Mouse (Mus musculus) liver, adult (tissue): ENCODE data around the gene Stard13.

ENCODE experiments used
- GATA4 ChIP-seq: IDR thresholded peaks from 2 replicates; pipeline ENCODE4 v1.6.1; 2014; ENCODE audit warnings: mild to moderate bottlenecking, low read length; ENCODE audit not compliant: insufficient replicate concordance

The Stard13 gene

DNA sequence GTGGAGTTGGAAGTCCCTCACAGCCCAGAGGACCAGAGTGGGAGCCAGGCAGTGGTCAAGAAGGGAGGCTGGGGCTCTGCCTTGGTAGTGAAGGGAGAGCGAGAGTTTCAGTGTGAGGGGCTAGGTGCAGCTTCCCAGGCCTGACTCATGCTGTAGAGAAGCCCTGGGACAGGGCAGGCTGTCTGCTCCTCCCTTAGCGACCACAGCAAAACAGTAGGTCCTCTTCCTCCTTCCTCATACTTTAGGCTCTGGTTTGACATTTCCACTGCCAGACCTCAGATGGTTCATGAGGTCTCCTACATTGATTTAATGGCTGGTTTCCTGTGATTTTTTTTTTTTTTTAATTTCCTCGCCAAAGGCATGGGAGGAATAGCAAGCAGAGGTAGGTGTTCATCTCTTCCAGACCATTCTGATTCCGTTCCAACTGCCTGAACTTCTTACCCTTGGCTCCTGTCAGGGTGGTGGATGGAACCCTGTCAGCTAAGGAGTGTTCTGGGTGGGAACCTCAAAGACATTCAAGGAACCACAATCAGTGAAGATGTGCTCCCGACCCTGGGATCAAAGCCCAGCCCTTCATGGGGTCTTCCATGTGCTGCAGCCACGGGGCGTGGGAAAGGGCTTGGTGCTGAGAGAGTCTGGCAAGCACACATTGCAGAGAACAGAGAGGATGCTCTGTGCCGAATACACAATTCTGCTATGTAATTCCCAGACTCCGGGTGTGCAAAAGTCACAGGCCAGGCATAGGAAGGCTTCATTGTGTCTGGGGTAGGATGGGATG lies 147.0 kb downstream of the Stard13 start:
- TF ChIP-seq GATA4: no peak

DNA sequence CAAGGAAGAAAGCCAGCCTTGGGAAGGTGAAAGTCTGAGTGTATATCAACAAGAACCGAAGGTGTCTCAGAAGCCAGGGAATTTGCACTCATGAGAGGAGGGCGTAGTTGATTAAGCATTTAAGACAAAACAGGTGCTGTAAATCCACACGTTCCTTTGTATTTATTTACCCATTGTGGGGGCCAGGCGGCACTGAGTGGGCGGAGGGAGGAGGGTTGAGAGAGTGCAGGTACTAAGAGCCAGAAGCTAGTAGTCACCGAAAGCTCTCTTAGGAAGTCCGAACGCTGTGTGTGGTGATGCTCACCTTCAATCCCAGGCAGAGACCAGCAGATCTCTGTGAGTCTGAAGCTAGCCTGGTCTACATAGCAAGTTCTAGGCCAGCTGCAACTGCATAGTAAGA lies 147.9 kb downstream of the Stard13 start:
- TF ChIP-seq GATA4: no peak

DNA sequence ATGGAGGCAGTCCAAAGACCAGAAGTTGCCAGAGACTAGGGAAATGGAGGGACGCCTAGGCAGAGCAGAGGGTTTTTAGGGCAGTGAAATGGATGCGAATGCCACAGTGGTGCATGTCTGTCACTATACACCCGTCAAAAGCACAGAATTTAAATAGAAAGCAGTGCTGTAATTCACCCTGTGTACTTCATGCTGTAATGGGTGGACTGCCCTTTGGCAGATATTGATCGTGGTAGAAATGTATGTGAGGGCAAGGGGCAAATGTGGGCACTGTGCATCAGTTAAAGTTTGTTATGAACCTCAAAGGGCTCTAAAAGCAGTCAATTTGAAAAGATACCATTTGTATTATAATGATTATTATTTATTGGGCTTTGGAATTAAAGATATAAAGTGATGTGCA lies 153.4 kb downstream of the Stard13 start:
- no peak for TF ChIP-seq GATA4

DNA sequence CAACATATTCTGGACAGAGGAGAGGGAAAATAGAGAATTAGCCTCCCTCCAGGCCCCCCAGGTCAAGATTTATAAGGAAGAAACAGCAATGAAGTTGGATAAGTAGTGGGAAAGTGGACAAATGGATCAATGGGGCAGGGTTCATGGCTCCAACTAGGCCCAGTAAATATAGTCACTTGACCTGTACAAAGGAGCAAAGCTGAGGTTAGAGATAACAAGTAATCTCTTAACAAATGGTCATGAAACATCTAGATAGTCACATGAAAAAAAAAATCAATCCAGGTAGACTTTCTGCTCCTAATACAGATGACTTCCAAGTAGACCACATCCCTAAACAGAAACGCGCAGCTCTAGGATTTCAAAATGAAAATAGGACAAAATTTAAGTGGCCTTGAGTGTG lies 155.7 kb downstream of the Stard13 start:
- TF ChIP-seq GATA4: peak; percentile 92

DNA sequence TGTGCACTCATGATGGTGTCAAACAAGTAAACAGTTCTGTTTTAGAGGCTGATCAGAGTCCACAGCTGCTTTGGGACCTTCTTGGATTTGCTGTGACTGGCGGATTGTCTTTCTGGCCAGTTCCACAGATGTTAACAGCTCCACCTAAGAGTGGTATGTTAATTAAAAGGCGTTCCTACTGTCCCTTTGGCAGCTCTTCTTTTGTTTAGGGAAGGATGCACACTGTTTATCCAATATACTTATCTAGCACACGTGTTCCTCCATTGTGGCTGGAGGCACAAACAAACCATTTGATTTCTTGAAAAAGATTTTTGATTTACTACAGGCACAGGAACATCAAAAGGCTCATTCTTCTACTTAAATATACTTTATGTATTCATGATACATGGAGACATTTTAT lies 156.7 kb downstream of the Stard13 start:
- no peak for TF ChIP-seq GATA4

DNA sequence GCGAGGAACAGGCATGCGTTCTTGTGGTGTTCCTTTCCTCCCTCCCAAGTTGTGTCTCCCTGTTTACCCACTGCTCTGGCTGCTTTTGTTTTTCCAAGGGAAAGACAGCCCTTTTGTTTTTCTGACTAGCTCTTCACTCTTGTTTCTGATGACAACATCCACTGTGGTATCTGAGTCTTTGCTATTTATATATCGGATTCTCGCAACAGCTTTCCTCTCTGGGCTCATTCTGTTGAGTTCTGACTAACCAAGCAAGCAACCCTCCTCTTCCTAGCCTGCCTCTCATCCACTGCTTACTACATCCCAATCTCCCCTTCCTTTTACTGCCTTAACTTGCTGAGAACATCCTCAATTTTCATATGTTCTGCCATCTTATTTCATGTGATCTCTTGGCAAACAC lies 159.4 kb downstream of the Stard13 start:
- no peak for TF ChIP-seq GATA4

DNA sequence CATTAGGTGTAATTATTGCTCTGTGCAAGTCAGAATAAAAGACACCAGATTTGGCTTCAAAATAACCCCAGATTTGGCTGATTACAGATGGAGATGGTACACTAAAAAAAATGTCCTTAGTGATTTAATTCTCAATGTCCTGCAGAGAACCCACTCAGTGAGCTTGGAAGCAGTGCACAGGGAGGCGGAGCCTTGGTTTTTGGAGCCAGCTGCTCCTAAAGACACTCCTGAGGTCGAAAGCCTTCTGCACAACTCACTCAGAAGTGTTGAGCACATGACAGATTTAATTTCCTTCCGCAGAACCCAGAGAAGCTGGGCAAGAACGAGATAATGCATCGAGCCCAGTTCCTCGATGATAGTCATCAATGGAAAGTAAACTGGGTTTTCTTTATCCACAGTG lies 162.2 kb downstream of the Stard13 start:
- no peak for TF ChIP-seq GATA4

DNA sequence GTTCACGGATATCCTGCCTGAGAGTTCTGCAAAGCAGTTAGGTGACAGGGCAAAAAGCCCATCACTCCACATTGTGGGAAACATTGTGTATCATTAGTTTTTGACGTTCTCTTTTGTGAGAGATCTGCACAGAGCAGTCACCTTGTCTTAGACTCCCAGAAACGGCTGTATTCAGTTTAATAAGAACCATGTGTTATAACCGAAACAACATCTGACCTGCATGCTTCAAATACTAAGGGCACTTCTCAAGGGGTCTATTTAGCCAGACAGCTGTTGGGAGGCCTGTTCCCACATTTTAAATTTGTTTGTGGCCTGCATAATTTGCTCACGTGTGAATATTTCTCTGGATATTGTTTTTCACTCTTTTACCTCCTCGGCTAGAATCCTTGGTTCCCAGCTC lies 162.7 kb downstream of the Stard13 start:
- no peak for TF ChIP-seq GATA4

DNA sequence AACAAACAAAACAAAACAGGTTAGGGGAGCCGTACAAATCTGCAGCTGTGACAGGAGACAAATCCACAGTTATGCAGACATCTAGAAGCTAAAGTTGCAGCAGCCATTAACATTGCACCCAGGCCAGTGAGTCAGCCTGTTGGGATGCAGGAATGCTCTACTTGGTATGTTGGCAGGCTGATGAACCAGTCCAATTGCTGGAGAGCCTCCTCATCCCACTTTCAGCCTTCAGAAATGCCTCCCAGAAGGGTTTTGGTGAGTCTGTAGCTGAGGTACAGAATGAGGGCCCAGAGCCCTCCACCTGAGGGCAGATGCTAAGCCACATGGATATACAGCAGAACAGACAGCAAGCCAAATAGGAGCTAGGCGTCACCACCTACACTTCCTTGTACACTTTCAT lies 164.1 kb downstream of the Stard13 start:
- no peak for TF ChIP-seq GATA4

DNA sequence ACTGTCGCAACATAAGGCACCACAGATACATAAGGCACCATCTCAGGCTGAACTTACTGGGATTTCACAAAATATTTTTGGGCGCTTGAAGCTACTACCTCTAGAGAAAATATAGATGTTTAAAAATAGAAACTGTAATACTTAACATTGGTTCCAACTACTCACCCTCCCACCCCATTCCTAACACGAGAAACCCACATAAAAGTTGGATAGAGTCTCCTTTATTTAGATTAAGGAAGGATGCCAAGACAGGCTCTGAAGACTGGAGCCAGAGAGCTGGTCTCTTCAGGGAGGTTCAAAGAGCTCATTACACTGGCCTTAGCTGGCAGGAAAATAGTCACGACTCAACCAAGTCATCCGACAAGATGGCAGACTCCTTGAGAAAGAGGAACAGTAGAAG lies 167.6 kb downstream of the Stard13 start:
- TF ChIP-seq GATA4: no peak

DNA sequence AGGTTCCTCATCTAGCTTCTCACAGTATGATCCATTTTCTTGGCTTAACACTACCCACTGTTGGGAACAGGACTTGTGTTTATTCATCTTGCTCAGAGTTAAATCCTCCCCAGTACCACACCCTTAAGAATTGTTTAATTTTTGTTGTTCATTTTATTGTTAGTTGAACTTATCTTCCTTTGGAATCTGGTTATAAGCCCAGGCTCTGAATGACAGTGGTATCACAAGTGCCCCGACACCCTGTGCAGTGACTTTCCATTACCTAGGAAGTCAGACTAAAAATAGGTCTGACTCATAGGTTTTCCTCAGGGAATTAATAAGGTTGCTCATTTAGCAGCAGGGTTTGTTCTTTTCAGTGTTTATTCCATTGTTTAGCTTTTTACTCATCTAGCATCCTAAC lies 168.4 kb downstream of the Stard13 start:
- TF ChIP-seq GATA4: no peak

DNA sequence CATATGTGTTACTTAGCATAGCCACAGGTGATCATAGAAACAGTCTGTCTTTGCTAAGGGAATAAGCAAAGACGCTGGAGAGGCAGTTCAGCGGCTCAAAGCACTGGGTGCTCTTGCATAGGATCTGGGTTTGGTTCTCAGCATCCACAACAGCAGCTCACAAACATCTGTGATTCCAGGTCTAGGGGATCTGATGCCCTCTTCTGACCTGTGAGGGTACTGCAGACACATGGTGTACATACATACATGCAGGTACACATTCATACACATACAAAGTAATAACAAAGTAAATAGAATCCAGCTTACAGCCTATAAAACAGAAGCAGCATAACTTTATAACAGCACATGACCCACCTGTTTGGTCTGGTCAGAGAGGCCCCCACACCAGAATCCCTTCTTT lies 171.7 kb downstream of the Stard13 start:
- no peak for TF ChIP-seq GATA4

DNA sequence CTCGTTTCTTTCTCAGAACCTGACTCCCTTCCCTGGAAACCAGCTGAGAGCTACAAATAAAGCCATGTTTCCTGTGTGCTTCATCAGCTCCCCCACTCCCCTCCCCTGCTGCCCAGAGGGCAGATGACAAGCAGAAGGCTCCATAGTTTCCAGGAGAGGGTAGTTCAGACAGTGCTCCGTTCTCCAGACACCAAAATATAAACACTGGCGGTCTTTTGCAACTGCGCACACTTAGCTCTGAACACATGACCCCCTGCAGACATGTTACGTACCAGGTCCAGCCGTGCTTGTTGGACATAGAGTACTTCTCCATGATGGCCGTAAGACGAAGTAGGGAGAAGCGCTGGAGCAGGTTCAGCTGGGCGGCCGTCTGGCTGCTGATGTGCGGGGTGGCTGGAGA lies 173.2 kb downstream of the Stard13 start:
- TF ChIP-seq GATA4: no peak

DNA sequence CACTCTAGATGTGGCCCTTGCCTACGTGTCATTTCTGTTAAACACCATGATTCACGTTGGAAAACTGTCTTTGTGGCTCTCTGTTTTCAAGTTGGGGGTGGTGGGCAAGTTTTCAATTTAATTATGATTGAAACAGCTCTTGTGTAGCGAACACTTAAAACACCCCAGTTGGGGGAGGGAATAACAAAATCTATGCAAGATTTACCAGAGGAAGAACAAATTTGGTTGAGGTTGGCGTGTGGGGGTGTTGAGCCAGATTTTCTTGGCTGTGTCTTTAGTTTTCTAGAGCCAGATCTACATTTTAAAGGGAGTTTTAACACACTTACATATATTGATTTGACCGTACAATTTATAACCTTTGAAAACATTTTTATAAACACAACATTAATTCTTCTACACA lies 173.9 kb downstream of the Stard13 start:
- no peak for TF ChIP-seq GATA4

DNA sequence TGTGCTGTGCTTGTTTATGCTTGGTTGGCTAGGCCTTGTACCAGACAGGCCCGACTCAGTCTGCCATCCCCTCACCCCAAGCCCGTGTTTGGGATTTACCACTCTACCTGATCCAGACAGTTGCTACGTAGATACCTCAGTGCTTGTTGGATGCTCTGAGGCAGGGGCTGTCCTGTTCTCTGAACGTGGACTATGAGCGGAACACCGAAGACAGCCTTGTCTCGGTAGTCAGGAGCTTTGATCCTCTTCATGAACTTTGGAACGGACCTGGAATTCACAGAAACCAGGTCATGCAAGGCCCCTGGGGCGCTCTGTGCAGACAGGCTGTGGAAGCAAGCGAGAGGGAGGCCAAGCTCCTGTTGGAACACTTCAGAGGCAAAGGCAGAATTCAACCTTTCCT lies 174.3 kb downstream of the Stard13 start:
- TF ChIP-seq GATA4: no peak

DNA sequence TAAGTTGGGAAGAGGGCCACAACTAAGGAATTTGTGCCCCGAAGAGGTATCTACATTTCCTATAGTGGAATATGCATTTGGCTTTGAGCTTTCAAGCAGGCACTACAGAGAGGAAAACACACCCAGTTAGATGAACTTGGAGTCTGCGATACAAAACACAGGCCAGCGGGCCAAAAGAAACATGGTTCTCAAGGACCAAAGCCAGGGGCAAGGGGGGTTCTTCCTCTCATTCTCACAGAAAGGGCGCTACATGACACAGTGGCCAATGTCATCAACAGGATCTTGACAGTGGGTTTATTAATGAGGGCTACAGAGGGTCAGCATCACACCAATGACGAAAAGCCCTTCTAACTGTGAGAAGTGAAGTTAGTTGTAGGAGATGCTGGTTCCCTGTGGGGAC lies 175.9 kb downstream of the Stard13 start:
- TF ChIP-seq GATA4: no peak

DNA sequence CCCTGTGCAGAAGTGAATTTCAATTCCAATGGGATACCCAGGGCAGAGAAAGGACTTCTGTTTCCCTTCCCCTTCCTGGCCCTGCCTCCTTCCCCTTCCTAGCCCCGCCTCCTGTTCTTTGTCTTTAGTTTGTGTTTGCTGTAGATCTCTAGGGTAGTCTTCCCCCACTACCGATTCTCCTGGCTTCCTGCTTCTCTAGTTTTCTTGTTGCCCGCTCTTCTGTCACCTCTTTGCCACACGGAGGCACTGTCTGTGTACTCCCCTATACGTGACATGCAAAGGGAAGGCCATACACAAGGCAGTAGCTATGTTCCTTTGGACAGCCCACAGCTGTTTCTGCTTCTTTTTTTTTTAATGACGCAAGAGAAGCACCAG lies 176.7 kb downstream of the Stard13 start:
- no peak for TF ChIP-seq GATA4
